Mouse (Mus musculus) myocyte (in vitro differentiated cells): Measurements from ENCODE around the gene Stum. TPM values are rescaled to one million over a fixed set of nuclear protein-coding genes. Genes with fewer than 3 reads are reported as not detected.
A peak's percentile ranks its signal among the peaks of the same experiment; 100 is the strongest.

Experiments used
- H3K27me3 ChIP-seq: one replicate; pipeline ENCODE4 v1.6.1; 2011; ENCODE audit not compliant: control insufficient read depth, insufficient read depth, insufficient read length
- H3K36me3 ChIP-seq: one replicate; pipeline ENCODE4 v1.6.1; 2011; ENCODE audit not compliant: control insufficient read depth, insufficient read depth
- H3K4me2 ChIP-seq: one replicate; pipeline ENCODE4 v1.6.1; 2011; ENCODE audit warnings: low read depth, control low read depth
- H3K4me3 ChIP-seq: one replicate; pipeline ENCODE4 v1.5.1; 2011; ENCODE audit warnings: mild to moderate bottlenecking, control low read depth, moderate library complexity
- H3K79me2 ChIP-seq: one replicate; pipeline ENCODE4 v1.6.1; 2011; ENCODE audit not compliant: control insufficient read depth, insufficient read depth
- H3ac ChIP-seq: one replicate; pipeline ENCODE4 v1.6.1; 2011; ENCODE audit not compliant: control insufficient read depth, insufficient read length
- CEBPB ChIP-seq: IDR thresholded peaks from 2 replicates; pipeline ENCODE4 v1.6.1; 2011; ENCODE audit warnings: mild to moderate bottlenecking, moderate library complexity; ENCODE audit not compliant: poor library complexity, insufficient read depth, severe bottlenecking
- E2F4 ChIP-seq: IDR thresholded peaks from one replicate; pipeline ENCODE4 v1.6.1; 2011; ENCODE audit warnings: mild to moderate bottlenecking, control low read depth, moderate library complexity; ENCODE audit not compliant: insufficient read depth
- MAX ChIP-seq: IDR thresholded peaks from one replicate; pipeline ENCODE4 v1.6.1; 2011; ENCODE audit warnings: low read depth, mild to moderate bottlenecking, control low read depth
- MYOD1 ChIP-seq, 3 experiments: IDR thresholded peaks; one replicate each; pipeline ENCODE4 v1.6.1; 2011; ENCODE audit warnings: control low read depth in 2 of 3, low read depth in 2 of 3, mild to moderate bottlenecking in 2 of 3, moderate library complexity in 1 of 3; ENCODE audit not compliant: insufficient read length in 2 of 3, control insufficient read depth in 1 of 3
- MYOG ChIP-seq, 3 experiments: IDR thresholded peaks; one replicate each; pipeline ENCODE4 v1.6.1; 2011; ENCODE audit warnings: control low read depth in 2 of 3, low read depth in 2 of 3, mild to moderate bottlenecking in 2 of 3; ENCODE audit not compliant: insufficient read length in 2 of 3, control insufficient read depth in 1 of 3, insufficient read depth in 1 of 3
- POLR2A ChIP-seq: IDR thresholded peaks from one replicate; pipeline ENCODE4 v1.6.1; 2011; ENCODE audit warnings: low read depth, mild to moderate bottlenecking, control low read depth, moderate library complexity; ENCODE audit not compliant: insufficient read length
- POLR2AphosphoS2 ChIP-seq: IDR thresholded peaks from one replicate; pipeline ENCODE4 v1.6.1; 2011; ENCODE audit warnings: low read depth, control low read depth; ENCODE audit not compliant: insufficient read length
- REST ChIP-seq: IDR thresholded peaks from one replicate; pipeline ENCODE4 v1.6.1; 2011; ENCODE audit warnings: mild to moderate bottlenecking, control low read depth, moderate library complexity; ENCODE audit not compliant: insufficient read depth, insufficient read length
- SRF ChIP-seq: IDR thresholded peaks from one replicate; pipeline ENCODE4 v1.6.1; 2011; ENCODE audit warnings: low read depth; ENCODE audit not compliant: control insufficient read depth, insufficient read length
- TCF12 ChIP-seq: IDR thresholded peaks from one replicate; pipeline ENCODE4 v1.6.1; 2011; ENCODE audit warnings: mild to moderate bottlenecking, control low read depth; ENCODE audit not compliant: poor library complexity, insufficient read depth, severe bottlenecking
- TCF3 ChIP-seq: IDR thresholded peaks from one replicate; pipeline ENCODE4 v1.6.1; 2011; ENCODE audit warnings: low read depth, control low read depth; ENCODE audit not compliant: insufficient read length
- USF1 ChIP-seq: IDR thresholded peaks from one replicate; pipeline ENCODE4 v1.6.1; 2011; ENCODE audit warnings: low read depth, mild to moderate bottlenecking, control low read depth, moderate library complexity
- polyA plus RNA-seq: library from polyadenylated mRNA; unstranded; fragments of >200 nt; fragmentation: generic; extraction: Trizol; gene quantifications from one replicate; pipeline ENCODE4 v1.2.1, GENCODE M21; 2012; ENCODE audit warnings: missing spikeins

Stum gene
- polyA plus RNA-seq, 1 experiment = 0.28 TPM

DNA sequence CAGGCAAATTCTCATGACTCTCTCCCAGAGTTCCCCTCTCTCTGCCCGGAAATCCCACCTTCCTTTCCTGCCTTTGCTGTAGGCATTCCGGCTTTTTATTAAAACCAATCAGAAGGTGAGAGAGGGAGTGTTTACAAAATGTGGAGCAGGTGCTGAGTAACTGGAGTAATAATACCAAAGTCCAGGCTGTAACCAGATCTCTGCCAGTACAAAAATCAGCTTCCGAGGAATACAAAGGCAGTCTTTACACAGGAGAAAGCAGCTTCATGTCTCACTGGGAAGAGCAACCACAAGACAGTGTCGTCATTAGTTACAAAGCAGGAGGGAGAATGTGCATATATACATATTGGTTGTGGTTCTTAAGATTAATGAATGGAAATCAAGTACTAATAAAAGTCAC lies 19.3 kb upstream of the Stum start:
- no peak overlapping the region for H3ac ChIP-seq
- TF ChIP-seq USF1 (no peak), CEBPB (no peak), POLR2A (no peak), E2F4 (no peak), TCF12 (no peak), TCF3 (no peak), SRF (no peak), REST (no peak), MYOD1 (IDR thresholded peaks at IDR 0.05; ENCODE audit: control insufficient read depth in 1 of 3, insufficient read length in 2 of 3, low read depth in 2 of 3) (no peak), MYOG (IDR thresholded peaks at IDR 0.05; ENCODE audit: control insufficient read depth in 1 of 3, insufficient read depth in 1 of 3, insufficient read length in 2 of 3, low read depth in 2 of 3) (no peak), POLR2AphosphoS2 (no peak), MAX (no peak)

DNA sequence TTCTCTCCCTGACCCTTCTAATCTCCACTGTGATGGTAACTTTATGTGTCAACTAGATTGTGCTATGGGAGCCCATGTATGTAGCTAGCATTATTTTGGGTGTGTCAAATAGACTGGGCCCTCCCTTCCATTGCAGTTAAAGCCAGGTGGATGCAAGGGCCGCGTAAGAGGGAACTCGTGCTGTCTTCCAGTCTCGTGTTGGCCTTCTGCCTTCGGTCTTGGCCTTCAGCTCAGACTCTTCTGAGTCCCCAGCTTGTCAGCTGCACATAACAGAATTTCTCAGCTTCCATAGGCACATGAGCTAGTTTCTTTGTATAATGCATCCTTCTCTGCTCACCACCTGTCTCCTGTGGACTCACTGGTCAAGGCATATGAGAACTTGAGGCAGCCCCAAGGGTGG lies 17.3 kb upstream of the Stum start:
- Histone ChIP-seq H3K4me2 (no peak overlapping the region), H3K79me2 (no peaks in the 10 kb centered on the region), H3ac (no peak overlapping the region), H3K36me3 (no peaks in the 10 kb centered on the region), H3K4me3 (no peak overlapping the region), H3K27me3 (peaks cover 5% of the 10 kb centered on the region)
- TF ChIP-seq POLR2A = no peak
- TF ChIP-seq POLR2AphosphoS2 = no peak
- no peak for TF ChIP-seq TCF12
- no peak for TF ChIP-seq CEBPB
- no peak for TF ChIP-seq REST
- no peak for TF ChIP-seq SRF
- no peak for TF ChIP-seq MYOG (IDR thresholded peaks at IDR 0.05; ENCODE audit: control insufficient read depth in 1 of 3, insufficient read depth in 1 of 3, insufficient read length in 2 of 3, low read depth in 2 of 3)
- TF ChIP-seq TCF3 = no peak
- no peak for TF ChIP-seq E2F4
- TF ChIP-seq MAX = no peak
- no peak for TF ChIP-seq MYOD1 (IDR thresholded peaks at IDR 0.05; ENCODE audit: control insufficient read depth in 1 of 3, insufficient read length in 2 of 3, low read depth in 2 of 3)
- no peak for TF ChIP-seq USF1

More for the DNA sequence above, 19.3 kb upstream of the Stum start:
- Histone ChIP-seq H3K79me2 (no peaks in the 10 kb centered on the region), H3K4me3 (no peak overlapping the region), H3K4me2 (no peak overlapping the region), H3K27me3 (peaks cover 5% of the 10 kb centered on the region), H3K36me3 (no peaks in the 10 kb centered on the region)

DNA sequence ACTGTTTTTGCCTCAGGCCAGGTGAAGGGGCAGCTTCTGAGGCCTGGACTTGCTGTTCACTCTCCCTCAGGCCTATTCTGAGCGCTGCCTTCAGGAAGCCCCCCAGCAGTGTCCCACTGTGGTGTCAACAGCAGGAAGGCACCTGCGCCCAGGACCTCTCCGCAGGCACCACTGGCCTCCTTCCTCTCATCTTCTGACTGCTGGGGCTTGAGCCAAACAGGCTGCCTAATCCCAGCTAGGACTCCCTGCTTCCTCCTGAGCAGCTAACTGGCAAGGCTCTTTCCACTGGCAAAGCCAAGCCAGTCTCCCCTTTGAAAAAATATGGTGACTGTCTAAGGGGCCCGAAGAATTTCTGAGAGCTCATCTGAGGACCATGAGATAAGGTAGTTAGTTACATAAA lies 16.9 kb upstream of the Stum start:
- Histone ChIP-seq H3K4me3 (no peak overlapping the region), H3K79me2 (no peaks in the 10 kb centered on the region), H3K36me3 (no peaks in the 10 kb centered on the region), H3K27me3 (peaks cover 5% of the 10 kb centered on the region), H3ac (no peak overlapping the region), H3K4me2 (no peak overlapping the region)
- no peak for TF ChIP-seq MAX
- TF ChIP-seq REST = no peak
- TF ChIP-seq POLR2AphosphoS2 = no peak
- no peak for TF ChIP-seq MYOG (IDR thresholded peaks at IDR 0.05; ENCODE audit: control insufficient read depth in 1 of 3, insufficient read depth in 1 of 3, insufficient read length in 2 of 3, low read depth in 2 of 3)
- TF ChIP-seq CEBPB = no peak
- no peak for TF ChIP-seq E2F4
- TF ChIP-seq TCF3 = no peak
- TF ChIP-seq MYOD1 (IDR thresholded peaks at IDR 0.05; ENCODE audit: control insufficient read depth in 1 of 3, insufficient read length in 2 of 3, low read depth in 2 of 3) = no peak
- TF ChIP-seq SRF = no peak
- no peak for TF ChIP-seq POLR2A
- TF ChIP-seq USF1 = no peak
- TF ChIP-seq TCF12 = no peak

DNA sequence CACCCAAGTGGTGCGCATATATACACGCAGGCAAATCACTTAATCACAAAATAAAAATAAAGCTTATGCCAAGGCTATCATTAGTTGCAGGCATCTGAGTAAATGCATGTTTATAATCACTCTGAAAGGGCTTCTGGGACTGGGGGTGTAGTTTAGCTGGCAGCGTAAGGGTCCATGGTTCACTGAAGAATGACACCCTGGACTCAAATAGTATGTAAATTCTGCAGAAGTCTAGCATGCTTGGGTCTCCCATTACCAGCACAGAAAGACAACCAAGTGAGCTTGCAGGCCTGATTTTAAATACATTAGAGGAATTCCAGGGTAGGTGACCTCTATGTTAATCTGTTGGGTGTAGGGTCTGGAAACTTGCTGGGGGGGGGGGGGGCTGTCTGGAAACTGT lies 16.5 kb upstream of the Stum start:
- H3K36me3 ChIP-seq = no peaks in the 10 kb centered on the region
- H3K27me3 ChIP-seq = peaks cover 8% of the 10 kb centered on the region
- H3K4me2 ChIP-seq = no peak overlapping the region
- H3K79me2 ChIP-seq = no peaks in the 10 kb centered on the region
- H3K4me3 ChIP-seq = no peak overlapping the region
- no peak for TF ChIP-seq REST
- TF ChIP-seq TCF12 = no peak
- no peak for TF ChIP-seq MAX
- no peak for TF ChIP-seq POLR2AphosphoS2
- TF ChIP-seq SRF = no peak
- H3ac ChIP-seq = no peak overlapping the region

DNA sequence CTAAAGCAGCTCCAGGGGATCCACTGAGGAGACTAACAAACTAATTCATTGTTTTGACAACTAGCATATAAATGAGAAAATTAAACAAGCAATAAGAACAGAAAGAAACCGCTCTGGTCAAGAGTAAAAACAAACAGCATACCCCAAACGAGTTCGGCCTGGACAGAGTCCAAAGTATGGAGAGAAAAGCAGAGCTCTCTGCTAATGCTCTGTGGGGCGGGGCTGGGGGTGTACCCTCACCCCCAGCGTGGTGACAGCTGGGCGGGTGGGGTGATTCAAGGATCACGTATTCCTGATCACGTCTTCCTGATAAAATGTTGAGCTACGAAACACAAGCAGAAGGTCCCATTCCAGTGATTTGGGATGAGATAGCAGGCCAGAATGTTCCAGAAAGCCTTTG lies 9.5 kb upstream of the Stum start:
- H3K36me3 ChIP-seq = no peaks in the 10 kb centered on the region
- no peak overlapping the region for H3ac ChIP-seq
- no peak overlapping the region for H3K4me3 ChIP-seq
- TF ChIP-seq TCF3 = no peak
- TF ChIP-seq MYOD1 (IDR thresholded peaks at IDR 0.05; ENCODE audit: control insufficient read depth in 1 of 3, insufficient read length in 2 of 3, low read depth in 2 of 3) = peak in 1 of 3 experiments; percentile 48
- no peak for TF ChIP-seq USF1
- no peak for TF ChIP-seq POLR2A
- TF ChIP-seq MYOG (IDR thresholded peaks at IDR 0.05; ENCODE audit: control insufficient read depth in 1 of 3, insufficient read depth in 1 of 3, insufficient read length in 2 of 3, low read depth in 2 of 3) = peak in 1 of 3 experiments; percentile 54
- H3K79me2 ChIP-seq = no peaks in the 10 kb centered on the region
- H3K4me2 ChIP-seq = peak overlapping the region; percentile 27
- peaks cover 14% of the 10 kb centered on the region for H3K27me3 ChIP-seq
